Mouse (Mus musculus): ENCODE measurements at regions not wholly inside any gene's neighbourhood (a gene's known extent, or its start where the extent isn't known, plus 50 kb on each side); places are given as distances from the start of the nearest gene placed in this dataset.

DNA sequence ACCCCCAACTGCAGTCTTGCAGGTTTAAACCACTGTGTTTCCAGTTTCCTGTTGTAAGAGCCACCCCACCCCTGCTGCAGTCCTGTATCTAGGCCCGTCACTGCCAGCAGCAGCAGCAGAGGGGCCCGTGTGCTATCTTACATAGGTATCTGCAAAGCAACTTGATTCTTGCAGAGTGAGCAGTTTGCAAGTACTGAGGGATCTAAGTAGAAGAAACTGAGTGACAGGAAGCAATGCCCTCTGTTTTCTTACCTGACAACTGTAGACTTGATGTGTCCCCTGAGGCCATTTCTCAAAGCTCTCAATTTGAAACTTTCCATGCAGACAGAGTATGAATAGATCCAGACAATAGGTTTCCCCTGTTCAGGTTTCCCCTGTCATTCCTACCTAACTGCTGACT lies 100.5 kb upstream of the Supt20 start:
- peak overlapping the region; percentile 58 for H3K27ac ChIP-seq (ENCODE audit: insufficient read depth, low read length)
- TF ChIP-seq POLR2A (IDR thresholded peaks at IDR 0.05; ENCODE audit: low read depth, low read length) (no peak), CTCF (IDR thresholded peaks at IDR 0.05; ENCODE audit: extremely low read depth, insufficient read depth, insufficient read length, insufficient replicate concordance) (no peak)
- H3K4me1 ChIP-seq (ENCODE audit: control insufficient read depth, insufficient read depth, insufficient read length): peaks cover 8% of the 10 kb centered on the region; the same call in 1 of the 2 replicates
- DNase-seq (ENCODE audit: low read depth in 1 of 2, low spot score in 2 of 2): no peak
- 15% methylated on average over 2 of the region's 2 CpGs for WGBS
- H3K27me3 ChIP-seq (ENCODE audit: control insufficient read depth, insufficient read depth, low read length): no peaks in the 10 kb centered on the region
- no peak overlapping the region for H3K4me3 ChIP-seq (ENCODE audit: extremely low read depth, insufficient read depth, insufficient read length)
- no peaks in the 10 kb centered on the region for H3K36me3 ChIP-seq (ENCODE audit: control insufficient read depth, insufficient read depth, low read length)

DNA sequence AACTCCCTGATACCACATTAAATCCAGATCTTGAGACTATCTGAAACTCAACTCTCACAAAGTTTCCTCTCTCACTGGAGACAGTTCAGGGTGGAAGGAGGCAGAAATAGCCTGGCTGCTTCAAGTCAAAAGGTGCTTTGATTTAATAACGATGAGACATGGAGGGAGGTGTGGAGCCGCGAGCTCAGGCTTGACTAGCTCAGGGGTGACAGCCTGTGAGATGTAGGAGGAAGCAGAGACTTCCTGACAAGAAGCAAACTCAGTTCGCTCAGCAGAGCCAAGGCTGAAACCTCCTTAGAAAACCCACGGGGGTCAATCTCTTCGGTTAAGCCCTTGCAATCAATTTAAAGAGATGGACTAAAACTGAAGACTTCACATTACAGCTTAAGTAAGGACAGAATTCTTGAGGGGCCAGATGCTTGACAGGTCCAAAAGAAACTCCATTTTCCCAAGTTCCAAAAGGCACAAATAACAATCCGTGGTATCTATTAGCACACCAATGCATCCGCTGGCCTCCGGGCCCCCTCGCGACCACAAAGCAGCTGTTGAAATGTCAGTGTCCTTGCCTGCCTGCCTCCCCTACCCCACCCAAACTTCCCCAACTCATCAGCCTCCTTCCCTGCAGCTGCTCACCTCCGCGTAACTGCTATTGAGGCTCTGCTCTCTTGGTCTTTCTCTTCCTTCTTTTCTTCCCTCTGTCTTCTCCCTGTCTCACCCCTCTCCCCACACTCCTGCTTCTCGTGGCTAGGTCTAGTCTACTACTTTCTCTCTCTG lies 99.8 kb upstream of the Supt20 start:
- Histone ChIP-seq H3K27me3 (ENCODE audit: control insufficient read depth, insufficient read depth, low read length) (no peaks in the 10 kb centered on the region), H3K4me3 (ENCODE audit: extremely low read depth, insufficient read depth, insufficient read length) (peak overlapping the region; percentile 0; the same call in 1 of the 2 replicates), H3K27ac (ENCODE audit: insufficient read depth, low read length) (peak overlapping the region; percentile 58), H3K4me1 (ENCODE audit: control insufficient read depth, insufficient read depth, insufficient read length) (peaks cover 8% of the 10 kb centered on the region; the same call in 1 of the 2 replicates), H3K36me3 (ENCODE audit: control insufficient read depth, insufficient read depth, low read length) (no peaks in the 10 kb centered on the region)
- 3% methylated on average over 14 of the region's 14 CpGs for WGBS
- peak in 1 of 2 experiments; percentile 12 for DNase-seq (ENCODE audit: low read depth in 1 of 2, low spot score in 2 of 2)
- TF ChIP-seq CTCF (IDR thresholded peaks at IDR 0.05; ENCODE audit: extremely low read depth, insufficient read depth, insufficient read length, insufficient replicate concordance) (no peak), POLR2A (IDR thresholded peaks at IDR 0.05; ENCODE audit: low read depth, low read length) (no peak)

DNA sequence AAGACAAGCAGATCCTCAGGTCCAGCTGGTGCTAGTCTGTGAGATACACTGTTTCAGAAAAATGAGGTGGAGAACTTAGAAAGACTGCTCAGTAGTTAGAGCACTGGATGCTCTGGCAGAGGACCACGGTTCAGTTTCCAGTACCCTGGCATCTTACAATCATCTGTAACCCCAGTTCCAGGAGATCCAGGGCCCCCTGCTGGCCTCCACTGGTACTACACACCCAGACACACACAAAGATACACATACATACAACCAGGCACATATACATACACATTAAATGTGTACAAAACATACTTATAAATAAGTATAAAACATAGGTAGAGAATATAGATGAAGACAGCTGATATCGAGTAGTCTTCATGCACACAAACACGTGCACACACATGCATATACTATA lies 97.4 kb upstream of the Supt20 start:
- no peak for DNase-seq (ENCODE audit: low read depth in 1 of 2, low spot score in 2 of 2)
- Histone ChIP-seq H3K36me3 (ENCODE audit: control insufficient read depth, insufficient read depth, low read length) (no peaks in the 10 kb centered on the region), H3K27me3 (ENCODE audit: control insufficient read depth, insufficient read depth, low read length) (no peaks in the 10 kb centered on the region), H3K4me3 (ENCODE audit: extremely low read depth, insufficient read depth, insufficient read length) (no peak overlapping the region), H3K27ac (ENCODE audit: insufficient read depth, low read length) (no peak overlapping the region), H3K4me1 (ENCODE audit: control insufficient read depth, insufficient read depth, insufficient read length) (peaks cover 4% of the 10 kb centered on the region; the same call in 1 of the 2 replicates)
- WGBS: 86% methylated on average over 3 of the region's 3 CpGs
- no peak for TF ChIP-seq POLR2A (IDR thresholded peaks at IDR 0.05; ENCODE audit: low read depth, low read length)
- peak; percentile 3; the same call in 1 of the 2 replicates for TF ChIP-seq CTCF (IDR thresholded peaks at IDR 0.05; ENCODE audit: extremely low read depth, insufficient read depth, insufficient read length, insufficient replicate concordance)

DNA sequence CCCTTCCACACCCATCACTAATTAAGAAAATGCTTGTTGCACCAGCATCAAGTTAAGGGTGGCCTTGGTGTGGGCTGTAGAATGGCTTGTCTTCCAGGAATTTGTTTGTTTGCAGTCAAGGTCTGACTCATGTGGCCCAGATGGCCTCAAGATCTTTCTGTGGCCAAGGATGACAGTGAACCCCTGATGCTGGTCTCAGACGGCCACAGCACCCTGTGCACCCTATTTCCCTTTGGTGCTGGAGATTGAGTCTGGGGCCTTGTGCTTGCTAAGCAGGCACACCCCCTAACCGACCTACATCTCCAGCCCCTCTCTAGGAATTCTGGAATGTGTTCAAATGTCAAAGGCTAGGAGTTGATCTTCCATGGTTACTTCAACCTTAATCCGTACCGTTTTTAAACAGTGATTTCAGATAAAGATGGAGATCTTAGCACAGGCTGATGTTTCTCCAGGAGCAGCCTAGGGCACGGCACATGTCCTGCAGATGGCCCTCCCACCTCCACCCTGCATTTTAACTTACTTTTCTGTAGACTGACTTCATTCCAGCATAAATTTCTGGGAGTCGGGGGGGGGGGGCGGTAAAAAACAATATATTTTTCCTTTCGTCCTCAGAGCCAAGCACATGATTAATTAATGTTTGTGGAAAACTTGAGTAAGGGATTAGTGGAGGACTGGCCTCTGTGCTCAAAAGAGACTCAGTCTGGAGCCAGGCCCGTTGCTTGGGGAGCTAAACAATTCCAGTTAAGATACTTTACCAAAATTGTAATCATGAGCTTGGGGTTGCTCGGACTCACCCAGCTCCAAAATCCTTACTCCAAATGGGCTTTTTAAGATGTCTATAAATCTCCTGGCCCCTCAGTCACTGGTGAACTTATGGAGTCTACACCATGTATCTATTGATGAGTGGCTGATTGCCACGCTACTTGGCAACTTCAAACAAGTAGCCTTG lies 95.0 kb upstream of the Supt20 start:
- Histone ChIP-seq H3K4me1 (ENCODE audit: control insufficient read depth, insufficient read depth, insufficient read length) (no peaks in the 10 kb centered on the region; the same call in 1 of the 2 replicates), H3K36me3 (ENCODE audit: control insufficient read depth, insufficient read depth, low read length) (no peaks in the 10 kb centered on the region), H3K4me3 (ENCODE audit: extremely low read depth, insufficient read depth, insufficient read length) (no peak overlapping the region), H3K27ac (ENCODE audit: insufficient read depth, low read length) (no peak overlapping the region), H3K27me3 (ENCODE audit: control insufficient read depth, insufficient read depth, low read length) (no peaks in the 10 kb centered on the region)
- TF ChIP-seq POLR2A (IDR thresholded peaks at IDR 0.05; ENCODE audit: low read depth, low read length) (no peak), CTCF (IDR thresholded peaks at IDR 0.05; ENCODE audit: extremely low read depth, insufficient read depth, insufficient read length, insufficient replicate concordance) (no peak)
- 93% methylated on average over 11 of the region's 11 CpGs for WGBS
- no peak for DNase-seq (ENCODE audit: low read depth in 1 of 2, low spot score in 2 of 2)

DNA sequence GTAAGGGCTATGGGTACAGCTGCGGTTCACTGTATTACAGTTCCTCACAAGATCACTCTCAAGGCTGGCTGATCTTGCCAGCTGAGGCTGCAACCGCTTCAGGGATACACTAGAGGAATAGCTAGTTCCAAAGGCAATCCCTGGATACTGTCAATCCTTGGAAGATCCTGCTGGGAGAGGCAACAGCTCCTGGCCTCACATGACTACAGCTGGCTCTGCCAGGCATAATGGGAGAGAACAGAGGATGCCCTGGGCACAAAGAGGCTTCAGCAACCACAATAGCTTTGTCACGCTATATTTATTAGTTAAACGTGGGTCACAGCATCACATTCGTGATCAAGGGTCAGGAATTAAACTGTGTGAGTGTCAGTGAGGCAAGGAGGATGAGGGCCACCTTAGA lies 94.3 kb upstream of the Supt20 start:
- 85% methylated on average over 5 of the region's 5 CpGs for WGBS
- Histone ChIP-seq H3K4me3 (ENCODE audit: extremely low read depth, insufficient read depth, insufficient read length) (no peak overlapping the region), H3K4me1 (ENCODE audit: control insufficient read depth, insufficient read depth, insufficient read length) (no peaks in the 10 kb centered on the region), H3K36me3 (ENCODE audit: control insufficient read depth, insufficient read depth, low read length) (no peaks in the 10 kb centered on the region), H3K27ac (ENCODE audit: insufficient read depth, low read length) (no peak overlapping the region), H3K27me3 (ENCODE audit: control insufficient read depth, insufficient read depth, low read length) (no peaks in the 10 kb centered on the region)
- no peak for DNase-seq (ENCODE audit: low read depth in 1 of 2, low spot score in 2 of 2)
- TF ChIP-seq POLR2A (IDR thresholded peaks at IDR 0.05; ENCODE audit: low read depth, low read length) (no peak), CTCF (IDR thresholded peaks at IDR 0.05; ENCODE audit: extremely low read depth, insufficient read depth, insufficient read length, insufficient replicate concordance) (no peak)

DNA sequence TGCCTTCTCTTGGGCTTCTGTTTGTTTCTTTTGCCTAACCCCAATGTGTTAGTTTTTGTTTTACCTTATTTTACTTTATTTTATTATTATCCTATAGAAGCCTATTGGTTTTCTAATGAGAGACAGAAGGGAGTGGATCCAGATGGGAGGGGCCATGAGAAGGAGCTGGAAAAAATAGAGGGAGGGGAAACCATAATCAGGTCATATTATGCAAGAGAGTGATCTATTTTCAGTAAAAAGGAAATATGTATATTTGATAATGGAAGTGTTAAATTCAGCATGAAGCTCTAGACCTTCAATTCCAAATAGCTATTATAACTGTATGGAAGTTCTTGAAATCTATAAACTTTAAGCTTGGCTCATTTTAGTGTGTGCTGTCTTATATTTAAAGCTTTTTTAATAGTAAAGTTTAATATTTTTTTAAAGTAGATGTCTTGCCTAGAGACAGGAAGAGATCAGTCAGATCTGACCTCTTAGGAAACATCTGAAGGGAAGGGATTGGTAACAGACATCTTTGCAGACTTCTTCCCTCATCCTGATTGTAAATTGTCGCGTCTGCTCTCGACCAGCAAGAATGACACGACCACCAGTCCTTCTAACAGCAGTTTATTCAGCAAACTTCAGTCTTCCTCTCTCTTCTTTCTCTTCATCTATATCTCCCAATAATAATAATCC lies 87.8 kb upstream of the Supt20 start:
- no peaks in the 10 kb centered on the region for H3K27me3 ChIP-seq (ENCODE audit: control insufficient read depth, insufficient read depth, low read length)
- TF ChIP-seq CTCF (IDR thresholded peaks at IDR 0.05; ENCODE audit: extremely low read depth, insufficient read depth, insufficient read length, insufficient replicate concordance) (no peak), POLR2A (IDR thresholded peaks at IDR 0.05; ENCODE audit: low read depth, low read length) (no peak)
- H3K36me3 ChIP-seq (ENCODE audit: control insufficient read depth, insufficient read depth, low read length): no peaks in the 10 kb centered on the region
- no peak for DNase-seq (ENCODE audit: low read depth in 1 of 2, low spot score in 2 of 2)
- no peaks in the 10 kb centered on the region for H3K4me1 ChIP-seq (ENCODE audit: control insufficient read depth, insufficient read depth, insufficient read length)
- WGBS: 23% methylated on average over 4 of the region's 4 CpGs
- H3K4me3 ChIP-seq (ENCODE audit: extremely low read depth, insufficient read depth, insufficient read length): no peak overlapping the region
- H3K27ac ChIP-seq (ENCODE audit: insufficient read depth, low read length): no peak overlapping the region

Measured in spleen, adult 2 months (tissue).